Mouse (Mus musculus) stomach, embryonic 16.5 days (tissue): ENCODE data around the gene Btaf1. TPM values are rescaled to one million over a fixed set of nuclear protein-coding genes. Genes with fewer than 3 reads are reported as not detected.
A peak's percentile ranks its signal among the peaks of the same experiment; 100 is the strongest.

ENCODE experiments used
- ATAC-seq: fragments of 200-750 bp; cut with Nextera tagmentation; 2 replicates; pipeline ENCODE4 v1.8.0; 2017; ENCODE audit warnings: moderate number of reproducible peaks, moderate TSS enrichment; ENCODE audit not compliant: insufficient read depth, low FRiP score
- H3K27ac ChIP-seq: fragments of 300-500 bp; sonication (generic); 2 replicates; pipeline ENCODE4 v1.5.1; 2014; ENCODE audit warnings: low read length
- H3K27me3 ChIP-seq: fragments of 300-500 bp; sonication (generic); 2 replicates; pipeline ENCODE4 v1.6.1; 2014; ENCODE audit warnings: low read length, control low read depth, mixed read lengths; ENCODE audit not compliant: control insufficient read depth, insufficient read depth
- H3K36me3 ChIP-seq: fragments of 300-500 bp; sonication (generic); 2 replicates; pipeline ENCODE4 v1.6.1; 2014; ENCODE audit warnings: low read length; ENCODE audit not compliant: control insufficient read depth, insufficient read depth
- H3K4me1 ChIP-seq: fragments of 300-500 bp; sonication (generic); 2 replicates; pipeline ENCODE4 v1.6.1; 2014; ENCODE audit warnings: low read length, control low read depth, mixed read lengths; ENCODE audit not compliant: control insufficient read depth, insufficient read depth
- H3K4me2 ChIP-seq: fragments of 300-500 bp; sonication (generic); 2 replicates; pipeline ENCODE4 v1.6.1; 2014; ENCODE audit warnings: low read depth, low read length, mixed read lengths
- H3K4me3 ChIP-seq: fragments of 300-500 bp; sonication (generic); replicated peaks from 2 replicates; pipeline ENCODE4 v1.5.1; 2014; ENCODE audit warnings: mild to moderate bottlenecking, low read length
- H3K9ac ChIP-seq: fragments of 300-500 bp; sonication (generic); 2 replicates; pipeline ENCODE4 v1.6.1; 2014; ENCODE audit warnings: low read length
- H3K9me3 ChIP-seq: fragments of 300-500 bp; sonication (generic); replicated peaks from 2 replicates; pipeline ENCODE4 v1.6.1; 2016; ENCODE audit warnings: low read length, control low read depth; ENCODE audit not compliant: control insufficient read depth
- WGBS: fragments of 180-500 bp; shearing (Covaris S2); extraction: QIAGEN DNeasy Blood & Tissue Kit; methylation state at CpG from one replicate; pipeline ENCODE4 v1.1.7; 2014; 5-methylcytosine and 5-hydroxymethylcytosine counted together
- polyA plus RNA-seq: library from polyadenylated mRNA; unstranded; fragments of >200 nt; fragmentation: Nextera tagmentation; extraction: Ambion mirVana; gene quantifications from 2 replicates; pipeline ENCODE4 v1.2.1, GENCODE M21; 2015

Btaf1 gene
- 8.7 and 9.3 TPM in 2 replicates for polyA plus RNA-seq

DNA sequence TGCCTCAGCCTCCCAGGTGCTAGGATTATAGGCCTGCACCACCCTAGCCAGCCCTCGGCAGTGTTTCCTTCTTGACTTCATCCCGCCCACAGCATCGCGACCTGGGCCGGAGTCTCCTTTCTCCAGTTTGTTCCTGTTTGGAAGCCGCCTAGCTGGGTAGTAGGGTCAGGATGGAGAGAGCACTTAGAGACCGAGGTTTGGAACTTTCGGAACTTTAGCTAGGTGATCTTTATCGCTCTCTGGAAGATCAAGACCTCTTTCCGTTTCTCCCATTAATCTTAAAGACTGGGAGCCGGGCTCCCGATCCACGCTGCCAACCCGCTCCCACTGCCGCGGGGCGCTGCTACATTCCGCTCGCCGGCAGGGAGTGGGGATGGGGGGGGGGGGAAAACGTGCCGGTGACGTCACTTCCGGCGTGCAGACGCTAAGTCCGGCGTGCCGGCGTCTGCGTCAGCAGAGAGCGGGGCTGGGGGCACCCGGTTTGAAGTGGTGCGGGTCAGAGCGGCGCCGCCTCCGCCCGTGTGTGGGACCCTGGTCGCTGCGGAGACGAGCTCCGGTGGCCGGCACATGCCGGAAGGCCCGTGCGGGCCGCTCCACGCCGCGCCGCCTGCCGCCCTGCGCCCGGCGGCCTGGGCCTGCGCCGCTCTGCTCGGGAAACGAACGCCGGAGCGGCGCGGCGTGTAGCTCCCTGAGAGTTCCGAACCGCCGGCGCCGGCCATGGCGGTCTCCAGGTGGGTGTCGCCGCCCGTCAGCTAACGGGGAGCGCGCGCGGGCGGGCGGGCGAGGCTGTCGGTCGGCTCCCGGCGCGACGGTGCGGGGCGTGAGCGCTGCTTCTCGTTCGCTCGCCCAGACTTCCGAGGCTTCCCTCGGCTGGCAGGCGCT, at the start of gene Btaf1:
Gene Btaf1 (plus strand): TSS at position 409 of the 882 bp plus-strand sequence.
- ATAC-seq = peak; percentile 97
- Histone ChIP-seq H3K4me3 (peak within 1 kb of the TSS; percentile 94), H3K27ac (peak within 1 kb of the TSS; percentile 96), H3K9me3 (no peaks in the 10 kb centered on the region), H3K9ac (peak within 1 kb of the TSS; percentile 94), H3K27me3 (no peaks in the 10 kb centered on the region), H3K4me2 (peak within 1 kb of the TSS; percentile 80), H3K4me1 (peaks cover 8% of the 10 kb centered on the region), H3K36me3 (no peaks in the 10 kb centered on the region)
- under 1% methylated on average over 89 of the region's 98 CpGs for WGBS

DNA sequence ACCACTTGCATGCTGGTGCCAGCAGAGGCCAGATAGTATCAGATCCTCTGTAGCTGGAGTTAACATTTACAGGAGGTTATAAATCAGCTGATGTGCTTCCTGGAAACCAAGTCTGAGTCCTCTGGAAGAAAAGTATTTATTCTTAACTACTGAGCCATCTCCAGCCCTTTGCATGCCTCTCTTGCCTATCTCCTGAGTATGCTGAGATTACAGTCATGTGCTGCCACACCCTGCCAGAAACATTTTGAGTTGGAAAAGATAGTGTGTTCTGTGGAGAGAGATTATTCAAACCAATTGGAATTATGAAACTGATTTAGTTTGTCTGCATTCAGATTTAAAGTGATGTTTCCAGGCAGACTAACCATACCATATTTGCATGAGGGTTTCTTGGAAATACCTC, 48.5 kb upstream of the Btaf1 start:
- H3K4me2 ChIP-seq = no peak overlapping the region
- H3K27ac ChIP-seq = no peak overlapping the region
- no peak overlapping the region for H3K4me3 ChIP-seq
- H3K27me3 ChIP-seq = no peaks in the 10 kb centered on the region
- no peaks in the 10 kb centered on the region for H3K4me1 ChIP-seq
- peaks cover 17% of the 10 kb centered on the region for H3K36me3 ChIP-seq
- no peak overlapping the region for H3K9ac ChIP-seq
- H3K9me3 ChIP-seq = no peaks in the 10 kb centered on the region
- no peak for ATAC-seq

DNA sequence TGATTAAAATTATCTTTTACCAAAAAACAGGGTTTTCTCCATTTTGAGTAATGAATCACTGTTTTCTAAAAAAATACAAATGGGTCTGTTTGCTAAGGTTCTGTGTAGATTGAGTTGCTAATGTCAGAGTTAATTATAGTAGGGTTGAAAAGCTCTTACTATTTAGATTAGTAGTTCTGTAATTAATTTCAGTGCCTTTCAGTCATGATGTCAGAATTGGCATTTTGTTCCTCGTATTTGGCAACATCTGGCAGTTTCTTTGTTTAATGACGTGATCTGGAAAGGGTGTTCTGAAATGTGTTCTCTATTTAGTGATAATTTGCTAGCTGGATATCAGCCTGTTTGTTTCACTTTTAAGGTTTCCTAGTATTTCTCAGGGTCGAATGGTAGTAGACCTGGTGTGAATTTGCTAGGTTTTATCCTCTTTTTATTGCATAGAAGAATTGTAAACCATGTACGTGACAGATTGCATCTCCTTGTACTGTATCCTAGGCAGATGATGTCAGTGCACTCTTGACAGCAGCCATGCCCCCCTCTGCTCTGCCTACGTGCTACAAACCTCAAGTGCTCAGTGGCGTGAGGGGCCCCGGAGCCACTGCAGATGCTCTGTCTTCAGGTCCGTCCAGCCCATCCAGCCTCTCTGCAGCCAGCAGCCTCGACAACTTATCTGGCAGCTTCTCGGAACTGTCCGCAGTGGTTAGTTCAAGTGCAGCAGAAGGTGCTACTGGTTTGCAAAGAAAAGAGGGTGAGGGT, 47.0 kb upstream of the Btaf1 start:
- Histone ChIP-seq H3K4me3 (no peak overlapping the region), H3K36me3 (peaks cover 23% of the 10 kb centered on the region), H3K9ac (no peak overlapping the region), H3K27ac (no peak overlapping the region), H3K4me2 (no peak overlapping the region), H3K27me3 (no peaks in the 10 kb centered on the region), H3K4me1 (no peaks in the 10 kb centered on the region), H3K9me3 (no peaks in the 10 kb centered on the region)
- no peak for ATAC-seq
- WGBS = 82% methylated on average over 11 of the region's 11 CpGs

DNA sequence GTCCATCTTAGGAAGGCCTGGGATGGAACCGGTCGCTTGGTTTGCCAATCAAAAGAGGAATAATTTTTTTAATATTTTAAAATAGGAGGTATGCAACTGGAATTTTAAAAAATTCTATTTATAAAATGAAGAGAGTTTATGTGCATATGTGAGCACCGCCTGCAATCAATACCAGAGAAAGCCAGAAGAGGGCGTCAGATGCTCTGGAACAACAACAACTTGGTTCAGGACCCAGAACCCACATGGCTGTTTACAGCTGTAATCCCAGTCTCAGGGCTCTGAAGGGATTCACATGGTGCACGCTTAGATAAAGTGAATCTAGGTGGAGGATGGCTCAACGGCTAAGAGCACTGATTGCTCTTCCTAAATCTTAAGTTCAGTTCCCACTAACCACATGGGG, 42.8 kb upstream of the Btaf1 start:
- no peaks in the 10 kb centered on the region for H3K27me3 ChIP-seq
- no peak overlapping the region for H3K9ac ChIP-seq
- WGBS = 83% methylated on average over 6 of the region's 6 CpGs
- H3K9me3 ChIP-seq = no peaks in the 10 kb centered on the region
- H3K4me2 ChIP-seq = no peak overlapping the region
- peaks cover 38% of the 10 kb centered on the region for H3K36me3 ChIP-seq
- H3K4me1 ChIP-seq = no peaks in the 10 kb centered on the region
- no peak overlapping the region for H3K27ac ChIP-seq
- H3K4me3 ChIP-seq = no peak overlapping the region
- ATAC-seq = no peak

DNA sequence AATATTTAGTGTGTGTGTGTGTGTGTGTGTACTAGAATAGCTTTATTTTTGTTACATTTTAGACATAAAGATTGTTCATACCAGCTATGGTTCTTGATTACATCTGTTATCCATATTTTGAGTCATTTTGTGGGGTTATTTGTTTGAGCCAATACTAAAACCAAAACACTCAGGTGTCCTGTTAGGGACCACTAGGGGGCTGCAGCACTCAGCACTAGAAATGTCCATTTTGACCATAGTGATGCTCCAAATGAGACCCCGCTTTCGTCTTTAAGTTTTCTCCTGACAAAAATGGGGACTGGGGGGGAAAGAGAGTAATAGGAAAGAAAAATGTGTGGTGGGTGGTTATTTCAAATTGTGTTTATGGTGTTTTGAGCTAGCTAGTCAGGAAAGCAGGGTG, 39.6 kb upstream of the Btaf1 start:
- ATAC-seq = no peak
- H3K36me3 ChIP-seq = peaks cover 37% of the 10 kb centered on the region
- 79% methylated on average over 2 of the region's 2 CpGs for WGBS

DNA sequence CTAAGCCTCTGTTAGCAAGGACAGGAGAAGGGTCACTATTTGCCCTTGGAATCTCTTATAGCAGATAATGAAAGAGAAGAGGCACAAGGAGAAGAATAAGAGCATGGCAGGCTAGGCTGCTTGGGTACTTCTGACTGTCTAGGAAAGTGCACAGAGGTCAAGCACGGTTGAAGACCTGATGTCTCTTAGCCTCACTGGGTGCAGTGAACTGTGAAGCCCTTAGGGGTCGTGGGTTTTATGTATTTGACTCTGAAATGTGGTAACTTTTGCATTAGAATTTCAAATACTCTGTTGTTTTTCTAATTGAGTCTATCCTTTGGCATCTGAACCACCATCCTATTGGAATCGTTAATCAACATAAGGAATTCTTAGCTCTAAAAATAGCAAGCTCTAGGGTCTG, 38.2 kb upstream of the Btaf1 start:
- Histone ChIP-seq H3K9me3 (no peaks in the 10 kb centered on the region), H3K4me1 (no peaks in the 10 kb centered on the region), H3K9ac (no peak overlapping the region), H3K4me3 (no peak overlapping the region), H3K4me2 (no peak overlapping the region), H3K27ac (no peak overlapping the region), H3K36me3 (peaks cover 42% of the 10 kb centered on the region), H3K27me3 (no peaks in the 10 kb centered on the region)
- 84% methylated on average over 3 of the region's 3 CpGs for WGBS
- no peak for ATAC-seq

More for the DNA sequence above, 39.6 kb upstream of the Btaf1 start:
- no peak overlapping the region for H3K9ac ChIP-seq
- H3K4me2 ChIP-seq = no peak overlapping the region
- no peak overlapping the region for H3K27ac ChIP-seq
- no peaks in the 10 kb centered on the region for H3K4me1 ChIP-seq
- H3K4me3 ChIP-seq = no peak overlapping the region
- H3K9me3 ChIP-seq = no peaks in the 10 kb centered on the region
- H3K27me3 ChIP-seq = no peaks in the 10 kb centered on the region

DNA sequence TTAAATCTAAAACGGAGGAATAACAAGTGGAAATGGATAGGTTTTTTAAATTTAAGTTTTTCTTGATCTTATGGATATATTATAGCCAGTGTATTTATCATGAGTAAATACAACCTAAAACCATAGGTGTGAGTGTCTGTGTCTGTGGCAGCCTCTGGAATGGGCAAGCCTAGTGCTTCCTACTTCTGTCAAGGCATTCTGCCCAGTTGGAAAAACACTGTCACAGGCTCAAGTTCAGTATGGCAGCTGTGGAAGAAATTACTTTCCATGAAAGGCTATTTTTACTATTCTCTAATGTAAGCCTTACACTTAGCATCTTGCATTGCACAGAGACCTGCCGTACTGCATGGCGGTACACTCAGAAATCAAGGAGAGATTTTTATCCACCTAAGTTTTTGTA, 34.1 kb upstream of the Btaf1 start:
- 90% methylated on average over 3 of the region's 3 CpGs for WGBS
- Histone ChIP-seq H3K4me1 (no peaks in the 10 kb centered on the region), H3K4me3 (no peak overlapping the region), H3K27ac (no peak overlapping the region), H3K36me3 (peaks cover 25% of the 10 kb centered on the region), H3K27me3 (no peaks in the 10 kb centered on the region), H3K4me2 (no peak overlapping the region), H3K9me3 (no peaks in the 10 kb centered on the region), H3K9ac (no peak overlapping the region)
- no peak for ATAC-seq

DNA sequence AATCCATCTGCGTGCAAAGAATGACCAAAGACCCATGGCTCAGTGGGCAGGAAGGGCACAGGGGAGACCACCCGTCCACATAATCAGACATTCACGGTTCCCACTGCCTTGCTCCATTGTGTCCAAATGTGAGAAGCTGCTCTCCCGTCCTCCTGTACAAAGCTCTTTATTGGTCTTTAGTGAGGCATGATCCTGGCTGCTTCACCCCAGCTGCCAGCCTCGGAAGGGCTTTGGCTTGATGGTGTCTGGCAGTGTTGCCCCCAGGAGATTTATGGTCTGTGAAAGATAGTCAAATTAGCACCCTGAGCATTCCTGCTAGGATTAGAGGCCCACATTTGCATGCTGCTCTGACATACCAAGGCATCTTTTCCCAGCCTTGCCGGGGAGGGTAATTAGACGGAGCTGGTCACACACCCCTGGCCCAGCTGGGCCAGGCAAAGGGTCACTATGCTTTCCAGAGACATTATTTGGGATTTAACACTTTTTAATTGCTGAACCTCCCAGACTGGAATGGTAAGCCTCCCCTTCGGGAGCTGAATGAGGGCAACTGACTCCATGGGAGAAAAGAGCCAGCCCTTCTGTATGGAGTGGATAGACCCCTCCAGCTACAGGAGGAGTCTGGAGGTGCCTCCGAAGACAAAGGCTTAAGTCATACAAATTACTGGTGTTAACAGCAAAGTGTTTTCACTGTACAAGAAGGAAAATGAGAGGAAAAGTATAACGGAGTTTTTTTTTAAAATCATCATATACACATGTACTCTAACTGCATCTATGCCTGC, 28.9 kb upstream of the Btaf1 start:
- Histone ChIP-seq H3K4me3 (no peak overlapping the region), H3K9me3 (no peaks in the 10 kb centered on the region), H3K27me3 (no peaks in the 10 kb centered on the region), H3K27ac (no peak overlapping the region), H3K9ac (no peak overlapping the region), H3K4me2 (no peak overlapping the region), H3K36me3 (peaks cover 5% of the 10 kb centered on the region; the same call in 1 of the 2 replicates), H3K4me1 (no peaks in the 10 kb centered on the region)
- ATAC-seq = no peak
- WGBS = 27% methylated on average over 10 of the region's 10 CpGs
